Mouse (Mus musculus) liver, postnatal 0 days (tissue): ENCODE results near the gene Slc1a4. TPM values are rescaled to one million over a fixed set of nuclear protein-coding genes. Genes with fewer than 3 reads are reported as not detected.
A peak's percentile ranks its signal among the peaks of the same experiment; 100 is the strongest.

ENCODE experiments used
- ATAC-seq: fragments of 200-750 bp; cut with Nextera tagmentation; 2 replicates; pipeline ENCODE4 v1.8.0; 2017; ENCODE audit warnings: mild to moderate bottlenecking, moderate library complexity
- DNase-seq: peaks from one replicate; pipeline ENCODE4 v3.0.0-alpha.2; 2016
- H3K27ac ChIP-seq: fragments of 300-500 bp; sonication (generic); 2 replicates; pipeline ENCODE4 v1.5.1; 2014; ENCODE audit warnings: antibody characterized with exemption, moderate library complexity, mild to moderate bottlenecking, low read depth
- H3K27me3 ChIP-seq: fragments of 300-500 bp; sonication (generic); 2 replicates; pipeline ENCODE4 v1.6.1; 2014; ENCODE audit warnings: low read length, control low read depth, mixed read lengths; ENCODE audit not compliant: insufficient read depth
- H3K36me3 ChIP-seq: fragments of 300-500 bp; sonication (generic); replicated peaks from 2 replicates; pipeline ENCODE4 v1.6.1; 2014; ENCODE audit warnings: mild to moderate bottlenecking, control low read depth, low read length, moderate library complexity, mixed read lengths; ENCODE audit not compliant: insufficient read depth
- H3K4me1 ChIP-seq: fragments of 300-500 bp; sonication (generic); 2 replicates; pipeline ENCODE4 v1.6.1; 2014; ENCODE audit warnings: antibody characterized with exemption, mild to moderate bottlenecking, control low read depth; ENCODE audit not compliant: insufficient read depth
- H3K4me2 ChIP-seq: fragments of 300-500 bp; sonication (generic); 2 replicates; pipeline ENCODE4 v1.6.1; 2014; ENCODE audit warnings: low read depth, mild to moderate bottlenecking, low read length, moderate library complexity, mixed read lengths
- H3K4me3 ChIP-seq: fragments of 300-500 bp; sonication (generic); 2 replicates; pipeline ENCODE4 v1.5.1; 2014; ENCODE audit warnings: low read depth, low read length
- H3K9ac ChIP-seq: fragments of 300-500 bp; sonication (generic); replicated peaks from 2 replicates; pipeline ENCODE4 v1.6.1; 2014; ENCODE audit warnings: mild to moderate bottlenecking, moderate library complexity
- H3K9me3 ChIP-seq: fragments of 300-500 bp; sonication (generic); 2 replicates; pipeline ENCODE4 v1.6.1; 2016; ENCODE audit warnings: mild to moderate bottlenecking, control low read depth, low read length, mixed read lengths
- CTCF ChIP-seq: sonication (generic); IDR thresholded peaks from 2 replicates; pipeline ENCODE4 v1.5.1; 2016; ENCODE audit warnings: antibody characterized with exemption, low read depth
- EP300 ChIP-seq: IDR thresholded peaks from 2 replicates; pipeline ENCODE4 v1.6.1; 2016; ENCODE audit warnings: antibody characterized with exemption, low read depth, mild to moderate bottlenecking
- WGBS: fragments of 180-500 bp; shearing (Covaris S2); extraction: QIAGEN DNeasy Blood & Tissue Kit; methylation state at CpG from one replicate; pipeline ENCODE4 v1.1.7; 2014; ENCODE audit not compliant: insufficient replicate concordance; 5-methylcytosine and 5-hydroxymethylcytosine counted together
- polyA plus RNA-seq: library from polyadenylated mRNA; unstranded; fragments of >200 nt; fragmentation: Nextera tagmentation; extraction: Ambion mirVana; gene quantifications from 2 replicates; pipeline ENCODE4 v1.2.1, GENCODE M21; 2015

Gene Slc1a4
- polyA plus RNA-seq, 1 experiment from 2014 or later = 8.2 TPM

GRCm38 (mm10) chr11:20361354-20361753 lies 28.8 kb upstream of the Slc1a4 start:
- Histone ChIP-seq H3K4me1 (no peaks in the 10 kb centered on the region), H3K9ac (no peak overlapping the region), H3K9me3 (no peaks in the 10 kb centered on the region), H3K27me3 (no peaks in the 10 kb centered on the region), H3K4me2 (no peak overlapping the region), H3K36me3 (no peaks in the 10 kb centered on the region), H3K4me3 (no peak overlapping the region), H3K27ac (no peak overlapping the region)
- TF ChIP-seq EP300 (no peak), CTCF (no peak)
- DNase-seq (no peak), ATAC-seq (no peak)
- WGBS = 76% methylated on average over 3 of the region's 3 CpGs

- H3K27ac ChIP-seq = no peak overlapping the region
- H3K36me3 ChIP-seq = no peaks in the 10 kb centered on the region
- DNase-seq (no peak), ATAC-seq (no peak)
- no peak for TF ChIP-seq CTCF
- no peak for TF ChIP-seq EP300
- no peaks in the 10 kb centered on the region for H3K9me3 ChIP-seq
- H3K9ac ChIP-seq = no peak overlapping the region
- no peaks in the 10 kb centered on the region for H3K4me1 ChIP-seq
- no peak overlapping the region for H3K4me3 ChIP-seq
- H3K4me2 ChIP-seq = no peak overlapping the region
- 77% methylated on average over 9 of the region's 9 CpGs for WGBS
- no peaks in the 10 kb centered on the region for H3K27me3 ChIP-seq
Observed at GRCm38 (mm10) chr11:20357684-20358447, 25.4 kb upstream of the Slc1a4 start.

GRCm38 (mm10) chr11:20348466-20348865 lies 16.0 kb upstream of the Slc1a4 start:
- H3K27ac ChIP-seq = no peak overlapping the region
- ATAC-seq (no peak), DNase-seq (no peak)
- WGBS = 71% methylated on average over 2 of the region's 2 CpGs
- no peaks in the 10 kb centered on the region for H3K4me1 ChIP-seq
- H3K9me3 ChIP-seq = no peaks in the 10 kb centered on the region
- TF ChIP-seq CTCF = no peak
- TF ChIP-seq EP300 = no peak
- no peak overlapping the region for H3K4me3 ChIP-seq
- H3K9ac ChIP-seq = no peak overlapping the region
- no peaks in the 10 kb centered on the region for H3K27me3 ChIP-seq
- no peaks in the 10 kb centered on the region for H3K36me3 ChIP-seq
- H3K4me2 ChIP-seq = no peak overlapping the region

GRCm38 (mm10) chr11:20347548-20347947 lies 15.0 kb upstream of the Slc1a4 start:
- Histone ChIP-seq H3K36me3 (no peaks in the 10 kb centered on the region), H3K4me1 (no peaks in the 10 kb centered on the region), H3K4me3 (no peak overlapping the region), H3K9me3 (no peaks in the 10 kb centered on the region), H3K27ac (no peak overlapping the region), H3K9ac (no peak overlapping the region), H3K27me3 (no peaks in the 10 kb centered on the region), H3K4me2 (no peak overlapping the region)
- WGBS = 65% methylated on average over 6 of the region's 6 CpGs
- TF ChIP-seq CTCF (no peak), EP300 (no peak)
- DNase-seq (peak; percentile 32), ATAC-seq (no peak)

GRCm38 (mm10) chr11:20346369-20346768 lies 13.9 kb upstream of the Slc1a4 start:
- H3K36me3 ChIP-seq = no peaks in the 10 kb centered on the region
- DNase-seq (no peak), ATAC-seq (peak; percentile 44)
- H3K27me3 ChIP-seq = no peaks in the 10 kb centered on the region
- H3K9ac ChIP-seq = no peak overlapping the region
- no peaks in the 10 kb centered on the region for H3K4me1 ChIP-seq
- no peak overlapping the region for H3K27ac ChIP-seq
- TF ChIP-seq EP300 = no peak
- no peak for TF ChIP-seq CTCF
- H3K4me2 ChIP-seq = no peak overlapping the region
- 45% methylated on average over 2 of the region's 2 CpGs for WGBS
- no peaks in the 10 kb centered on the region for H3K9me3 ChIP-seq
- no peak overlapping the region for H3K4me3 ChIP-seq

- Histone ChIP-seq H3K4me1 (no peaks in the 10 kb centered on the region), H3K36me3 (no peaks in the 10 kb centered on the region), H3K4me2 (no peak overlapping the region), H3K4me3 (no peak overlapping the region), H3K27me3 (no peaks in the 10 kb centered on the region), H3K9ac (no peak overlapping the region), H3K27ac (no peak overlapping the region), H3K9me3 (no peaks in the 10 kb centered on the region)
- ATAC-seq (no peak), DNase-seq (no peak)
- WGBS = 80% methylated on average over 4 of the region's 4 CpGs
- TF ChIP-seq EP300 (no peak), CTCF (no peak)
Observed at GRCm38 (mm10) chr11:20343952-20344351, 11.4 kb upstream of the Slc1a4 start.
